Comparison of ENCODE assay signal across 8 mouse cellular contexts in the genomic region with DNA sequence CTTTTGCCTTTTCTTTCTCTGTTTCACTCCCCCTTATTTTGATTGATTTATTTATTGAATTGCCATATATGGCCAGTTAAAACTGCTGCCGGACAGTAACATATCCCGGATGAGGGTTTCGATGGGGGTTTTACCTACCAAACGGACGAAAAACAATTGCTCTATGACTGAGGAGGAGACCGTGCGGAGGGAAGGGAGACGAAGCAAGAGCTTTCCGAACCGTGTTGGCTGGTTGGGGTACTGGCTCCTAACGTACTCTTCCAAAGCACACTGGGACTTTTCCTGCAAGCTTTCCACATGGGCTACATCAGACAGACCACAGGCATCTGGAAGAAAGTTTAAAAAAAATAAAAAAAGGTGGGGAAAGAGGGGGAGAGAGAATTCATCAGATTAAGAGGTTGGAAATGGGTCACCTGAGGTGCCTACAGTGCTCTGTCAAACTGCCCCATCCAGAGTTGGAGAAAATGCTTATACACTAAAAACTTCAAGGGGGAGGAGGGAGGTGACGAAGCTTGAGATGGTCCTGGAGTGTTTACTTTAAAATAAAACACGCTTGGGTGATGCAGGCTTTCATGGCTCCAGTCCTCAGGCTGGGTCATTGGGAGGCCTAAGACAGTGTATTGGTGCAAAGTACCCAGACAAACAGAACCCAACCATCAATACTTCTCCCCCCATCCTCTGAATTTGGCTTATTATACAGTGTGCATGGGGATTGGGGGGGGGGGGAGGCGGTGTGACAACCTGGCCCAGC. TPM values are rescaled to one million over a fixed set of nuclear protein-coding genes. Genes with fewer than 3 reads are reported as not detected.
DNase-seq lines count a peak whose midpoint lies in the region; ATAC-seq and TF ChIP-seq lines count a peak whose summit lies in the region.

No protein-coding gene starts in this region.

- intact Hi-C loops in heart, postnatal 14 days (cut with DNase I), result loop anchor here (5.0 kb wide), 1 partner anchor 1228 kb away; no protein-coding TSS in a partner anchor
- intact Hi-C loops in left cerebral cortex, postnatal 14 days (cut with DNase I), result loop anchor here (10.0 kb wide), 2 partner anchors 360 to 1030 kb away; no protein-coding TSS in a partner anchor

- peak overlapping the region; percentile 40 for H3K9ac ChIP-seq in hindbrain, postnatal 0 days (replicated peaks; ENCODE audit: low read length)
- H3K9ac ChIP-seq in lung, postnatal 0 days (replicated peaks; ENCODE audit: low read depth), result peak overlapping the region; percentile 20; the same call in 1 of the 2 replicates

- WGBS in hindbrain, postnatal 0 days, result 24% methylated on average over 14 of the region's 14 CpGs
- WGBS in lung, postnatal 0 days, result 13% methylated on average over 14 of the region's 14 CpGs

- H3K4me3 ChIP-seq in hindbrain, postnatal 0 days (ENCODE audit: low read length), result peak overlapping the region; percentile 78
- H3K4me3 ChIP-seq in lung, postnatal 0 days (ENCODE audit: low read depth, low read length), result peak overlapping the region; percentile 88

- no peak for TF ChIP-seq EP300 in lung, postnatal 0 days (IDR thresholded peaks at IDR 0.05)

- H3K4me1 ChIP-seq in hindbrain, postnatal 0 days (ENCODE audit: insufficient read depth, low read length), result no peaks in the 10 kb centered on the region; the same call in 1 of the 2 replicates
- H3K4me1 ChIP-seq in lung, postnatal 0 days (ENCODE audit: insufficient read depth, low read depth, low read length), result peaks cover 7% of the 10 kb centered on the region; the same call in 1 of the 2 replicates

- no peaks in the 10 kb centered on the region for H3K36me3 ChIP-seq in hindbrain, postnatal 0 days (ENCODE audit: insufficient read depth, low read length)
- H3K36me3 ChIP-seq in lung, postnatal 0 days (ENCODE audit: insufficient read depth, low read length), result 0 out of 2 replicates have a peak, but pooled peaks cover 5% of the 10 kb centered on the region

- peak overlapping the region; percentile 77 for H3K4me2 ChIP-seq in hindbrain, postnatal 0 days (ENCODE audit: low read depth, low read length)
- peak overlapping the region; percentile 89 for H3K4me2 ChIP-seq in lung, postnatal 0 days (replicated peaks; ENCODE audit: low read depth, low read length)

- no peak for TF ChIP-seq CTCF in hindbrain, postnatal 0 days (IDR thresholded peaks at IDR 0.05; ENCODE audit: low read depth)
- TF ChIP-seq CTCF in lung, postnatal 0 days (IDR thresholded peaks at IDR 0.05), result no peak

- DNase-seq in heart, adult 11 months, result peak; percentile 88
- no peak for DNase-seq in heart, postnatal 14 days
- DNase-seq in embryo, embryonic 9.5 days (ENCODE audit: extremely low spot score), result peak; percentile 58
- peak; percentile 30 for DNase-seq in hindbrain, postnatal 0 days (ENCODE audit: low spot score)
- DNase-seq in lung, postnatal 0 days (ENCODE audit: low spot score), result peak; percentile 72
- DNase-seq in frontal cortex, postnatal 25 days (ENCODE audit: low spot score in 2 of 2), result no peak
- DNase-seq in left cerebral cortex, postnatal 14 days (ENCODE audit: low spot score in 2 of 2), result no peak
- no peak for DNase-seq in layer of hippocampus, adult 11-12 months (ENCODE audit: low spot score)

- no peaks in the 10 kb centered on the region for H3K9me3 ChIP-seq in hindbrain, postnatal 0 days (ENCODE audit: low read length)
- no peaks in the 10 kb centered on the region for H3K9me3 ChIP-seq in lung, postnatal 0 days (ENCODE audit: low read length)

- H3K27me3 ChIP-seq in hindbrain, postnatal 0 days (ENCODE audit: insufficient read depth, low read length), result peaks cover 12% of the 10 kb centered on the region; the same call in 1 of the 2 replicates
- no peaks in the 10 kb centered on the region for H3K27me3 ChIP-seq in lung, postnatal 0 days (replicated peaks; ENCODE audit: insufficient read depth, low read length)

- ATAC-seq in hindbrain, postnatal 0 days, result no peak
- peak; percentile 15 for ATAC-seq in lung, postnatal 0 days

- H3K27ac ChIP-seq in hindbrain, postnatal 0 days, result peak overlapping the region; percentile 45; the same call in 1 of the 2 replicates
- H3K27ac ChIP-seq in lung, postnatal 0 days (ENCODE audit: low read length), result peak overlapping the region; percentile 68

RNA-seq across cellular contexts. Expression of a gene that starts 11.8 kb away (rescaled TPM):
- total RNA-seq in heart, postnatal 14 days (2021), result 10 to 100 TPM; 24.8 to 26.9 TPM
- 33.2 and 43.1 TPM in 2 replicates for total RNA-seq in hindbrain, postnatal 0 days (2014; rRNA removed)
- 74.2 and 75.4 TPM in 2 replicates for polyA plus RNA-seq in hindbrain, postnatal 0 days (2015; fragmentation: Nextera tagmentation; extraction: Ambion mirVana)
- 72.7 and 89.1 TPM in 2 replicates for polyA plus RNA-seq in lung, postnatal 0 days (2015; fragmentation: Nextera tagmentation; extraction: Ambion mirVana)
- total RNA-seq in left cerebral cortex, postnatal 14 days (2021), result 10 to 100 TPM; 36.7 to 46.6 TPM

Comparison
In these comparisons a context has a peak if more than half of its experiments do, and no peak if none do; other contexts are left out.
1. DNase-seq: peak in heart, adult 11 months (single experiment), embryo, embryonic 9.5 days (single experiment), hindbrain, postnatal 0 days (single experiment) and lung, postnatal 0 days (single experiment); none in heart, postnatal 14 days (0 of 2), frontal cortex, postnatal 25 days (0 of 2), left cerebral cortex, postnatal 14 days (0 of 2) and layer of hippocampus, adult 11-12 months (single experiment).